In the genomic region with DNA sequence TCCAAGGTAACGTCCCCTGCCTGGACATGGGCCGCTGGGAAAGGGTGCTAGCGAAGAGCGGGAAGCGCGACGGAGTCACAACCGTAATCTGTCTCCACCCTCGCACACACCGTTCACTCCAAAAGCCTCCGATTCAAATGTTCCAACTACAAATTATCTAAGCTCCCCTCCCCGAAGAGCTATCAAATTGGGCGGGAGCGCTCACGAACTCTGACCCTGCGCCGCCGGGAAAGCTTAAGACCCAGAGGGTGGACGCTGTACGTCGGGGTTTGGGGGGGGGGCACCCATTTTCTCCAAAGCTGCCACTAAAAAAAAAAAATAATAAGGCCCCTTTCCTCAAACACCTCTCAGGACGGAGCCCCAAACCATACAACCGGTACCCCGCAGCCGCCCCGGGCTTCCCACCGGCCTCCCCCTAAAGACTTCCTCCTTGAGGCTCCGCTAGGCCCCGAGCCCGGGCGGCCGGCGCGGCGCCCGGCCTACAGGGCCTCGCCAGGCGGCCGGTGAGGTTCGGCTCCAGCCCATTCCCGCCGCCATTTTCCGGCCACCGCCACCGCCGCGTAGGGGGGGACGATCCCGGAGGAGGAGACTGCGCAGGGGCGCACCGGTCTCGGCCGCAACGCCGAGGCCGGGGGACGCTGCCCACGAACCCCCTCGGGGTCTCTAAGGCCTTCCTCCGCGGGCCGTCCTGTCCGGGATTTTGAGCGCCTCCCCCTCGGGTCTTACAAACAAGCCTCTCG, we compare ENCODE assay signal across 8 mouse cellular contexts. TPM values are rescaled to one million over a fixed set of nuclear protein-coding genes. Genes with fewer than 3 reads are reported as not detected.
DNase-seq lines count a peak whose midpoint lies in the region; ATAC-seq lines count a peak whose summit lies in the region.

No protein-coding gene starts in this region.

- intact Hi-C loops in left cerebral cortex, postnatal 25 days (cut with DNase I), result no loop called here

- peak; percentile 55 for ATAC-seq in midbrain, embryonic 14.5 days (ENCODE audit: low FRiP score, low TSS enrichment)
- no peak for ATAC-seq in inflammation-experienced regulatory T-cells, adult 6 months

- peaks cover 20% of the 10 kb centered on the region for H3K4me1 ChIP-seq in midbrain, embryonic 14.5 days (ENCODE audit: control insufficient read depth, insufficient read depth, low read length)

- peak overlapping the region; percentile 90 for H3K4me2 ChIP-seq in midbrain, embryonic 14.5 days (ENCODE audit: low read length)

- no peaks in the 10 kb centered on the region for H3K9me3 ChIP-seq in midbrain, embryonic 14.5 days (ENCODE audit: control insufficient read depth, low read length)

- no peaks in the 10 kb centered on the region for H3K27me3 ChIP-seq in midbrain, embryonic 14.5 days (ENCODE audit: control insufficient read depth, insufficient read depth, low read length)

- under 1% methylated on average over 61 of the region's 67 CpGs for WGBS in midbrain, embryonic 14.5 days

- peak; percentile 18 to 25 for DNase-seq in right cerebral cortex, adult 2 months (ENCODE audit: low spot score in 2 of 2)
- no peak for DNase-seq in right cerebral cortex, adult 18-20 months
- peak; percentile 28 for DNase-seq in c-Kit-positive CD71-negative TER-119-negative erythroid progenitor cells, embryonic 14.5 days (ENCODE audit: low read depth)
- peak; percentile 14 to 26 for DNase-seq in frontal cortex, postnatal 10 days (ENCODE audit: low spot score in 2 of 2)
- peak; percentile 5 to 8 for DNase-seq in left cerebral cortex, postnatal 25 days (ENCODE audit: low spot score in 2 of 2)
- peak; percentile 44 for DNase-seq in midbrain, embryonic 14.5 days
- no peak for DNase-seq in natural killer cell, adult 2 months (ENCODE audit: low spot score in 2 of 2)

- H3K36me3 ChIP-seq in midbrain, embryonic 14.5 days (ENCODE audit: control insufficient read depth, insufficient read depth, low read length), result peaks cover 1% of the 10 kb centered on the region; the same call in 1 of the 2 replicates

- peak overlapping the region; percentile 94 for H3K9ac ChIP-seq in midbrain, embryonic 14.5 days (replicated peaks; ENCODE audit: low read length)

- peak overlapping the region; percentile 90 for H3K27ac ChIP-seq in midbrain, embryonic 14.5 days (replicated peaks; ENCODE audit: low read depth, low read length)

- H3K4me3 ChIP-seq in midbrain, embryonic 14.5 days (replicated peaks; ENCODE audit: low read depth, low read length), result peak overlapping the region; percentile 99

RNA-seq across cellular contexts. Expression of a gene that starts 0.6 kb away (rescaled TPM):
- 100 to 1,000 TPM; 122 to 124 TPM for total RNA-seq in left cerebral cortex, postnatal 25 days (2021)
- polyA plus RNA-seq in midbrain, embryonic 14.5 days (2014; fragmentation: Nextera tagmentation; extraction: Ambion mirVana), result 160 and 179 TPM in 2 replicates
- polyA plus RNA-seq in inflammation-experienced regulatory T-cells, adult 6 months (2017; shearing (Covaris generic)), result 100 to 1,000 TPM; 191 to 279 (median 247) TPM

RNA-seq across cellular contexts. Expression of a gene that starts 45.5 kb away (rescaled TPM):
- 1 to 10 TPM in 1 of 2 experiments, under 1 TPM in 1; 0.46 to 1.2 TPM for total RNA-seq in left cerebral cortex, postnatal 25 days (2021)
- polyA plus RNA-seq in midbrain, embryonic 14.5 days (2014; fragmentation: Nextera tagmentation; extraction: Ambion mirVana), result 0.67 and 1.4 TPM in 2 replicates
- 10 to 100 TPM in 2 of 3 experiments, 1 to 10 TPM in 1; 4.0 to 58.5 (median 35.5) TPM for polyA plus RNA-seq in inflammation-experienced regulatory T-cells, adult 6 months (2017; shearing (Covaris generic))

Comparison
In these comparisons a context has a peak if more than half of its experiments do, and no peak if none do; other contexts are left out.
1. DNase-seq: peak in right cerebral cortex, adult 2 months (2 of 2), c-Kit-positive CD71-negative TER-119-negative erythroid progenitor cells, embryonic 14.5 days (single experiment), frontal cortex, postnatal 10 days (2 of 2), left cerebral cortex, postnatal 25 days (2 of 2) and midbrain, embryonic 14.5 days (single experiment); none in right cerebral cortex, adult 18-20 months (single experiment) and natural killer cell, adult 2 months (0 of 2).